Mouse (Mus musculus) liver, postnatal 0 days (tissue): Measurements from ENCODE around the gene Hipk2.

Source experiments
- CTCF ChIP-seq: sonication (generic); IDR thresholded peaks from 2 replicates; pipeline ENCODE4 v1.5.1; 2016; ENCODE audit warnings: antibody characterized with exemption, low read depth
- EP300 ChIP-seq: IDR thresholded peaks from 2 replicates; pipeline ENCODE4 v1.6.1; 2016; ENCODE audit warnings: antibody characterized with exemption, low read depth, mild to moderate bottlenecking

DNA sequence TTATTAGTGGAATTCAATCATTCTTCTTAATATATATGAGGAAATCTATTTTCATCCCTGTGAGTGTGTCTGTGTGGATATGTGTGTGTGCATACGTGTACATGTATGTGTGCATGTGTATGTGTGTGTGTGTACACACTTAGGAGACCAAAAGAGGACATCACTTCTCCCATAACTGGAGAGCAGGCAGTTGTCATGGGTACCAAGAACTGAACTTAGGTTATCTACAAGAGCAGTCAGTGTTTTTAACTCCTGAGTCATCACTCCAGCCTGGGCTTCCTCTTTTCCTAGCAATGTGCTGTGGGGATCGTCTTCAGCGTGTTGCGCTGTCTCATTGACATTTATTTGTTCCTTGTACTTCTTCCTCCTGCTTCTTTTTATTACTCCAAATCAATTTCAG lies 24.1 kb upstream of the Hipk2 start:
- TF ChIP-seq CTCF (no peak), EP300 (no peak)
